ENCODE assay signal across 27 mouse cellular contexts in genomic region chr4:55194552-55194951, GRCm38 (mm10).
A peak's percentile ranks its signal among the peaks of the same experiment; 100 is the strongest.
DNase-seq lines count a peak whose midpoint lies in the region; ATAC-seq and TF ChIP-seq lines count a peak whose summit lies in the region.
"Had no signal": no experiment of that assay in that cellular context is flagged by ENCODE, and none has a peak within 500 bp of the region (broad histone marks: within the 10 kb centered on the region; RNA-seq: fewer than 3 reads in every experiment).

No protein-coding gene starts in this region.

- WGBS in forebrain, embryonic 14.5 days = 81% methylated on average over 4 of the region's 4 CpGs
- WGBS in forebrain, embryonic 11.5 days = 91% methylated on average over 4 of the region's 4 CpGs
- 84% methylated on average over 4 of the region's 4 CpGs for WGBS in lung, adult 2 months

- TF ChIP-seq CTCF in lung, adult 2 months (IDR thresholded peaks at IDR 0.05; ENCODE audit: insufficient read depth, low read length) = no peak

- no peaks in the 10 kb centered on the region for H3K9me3 ChIP-seq in forebrain, embryonic 14.5 days (replicated peaks; ENCODE audit: control insufficient read depth, low read length)
- H3K9me3 ChIP-seq in forebrain, embryonic 11.5 days (ENCODE audit: control insufficient read depth, low read length) = no peaks in the 10 kb centered on the region
- H3K9me3 ChIP-seq: heart, embryonic 10.5 days; limb, embryonic 13.5 days; neural tube, embryonic 12.5 days had no signal

- no peak for TF ChIP-seq POLR2A in lung, adult 2 months (IDR thresholded peaks at IDR 0.05; ENCODE audit: borderline replicate concordance, extremely low read depth, low read depth, low read length)

- no peaks in the 10 kb centered on the region for H3K4me1 ChIP-seq in forebrain, embryonic 14.5 days (ENCODE audit: control insufficient read depth, insufficient read depth, low read length)
- H3K4me1 ChIP-seq in forebrain, embryonic 11.5 days (replicated peaks; ENCODE audit: control insufficient read depth, insufficient read depth, low read length) = no peaks in the 10 kb centered on the region
- no peaks in the 10 kb centered on the region for H3K4me1 ChIP-seq in lung, adult 2 months (ENCODE audit: control insufficient read depth, insufficient read depth, low read length)
- H3K4me1 ChIP-seq: limb, embryonic 13.5 days; neural tube, embryonic 12.5 days had no signal

- no peak overlapping the region for H3K4me2 ChIP-seq in forebrain, embryonic 14.5 days (ENCODE audit: low read length)
- H3K4me2 ChIP-seq in forebrain, embryonic 11.5 days (ENCODE audit: low read depth, low read length, severe bottlenecking) = no peak overlapping the region
- H3K4me2 ChIP-seq: hindbrain, embryonic 14.5 days; limb, embryonic 13.5 days; liver, embryonic 11.5 days; midbrain, embryonic 11.5 days; neural tube, embryonic 12.5 days had no signal

- ATAC-seq in forebrain, embryonic 14.5 days = peak; percentile 63; the same call in 1 of the 2 replicates
- ATAC-seq in forebrain, embryonic 11.5 days (replicated peaks; ENCODE audit: low FRiP score) = no peak
- ATAC-seq: intestine, postnatal 0 days; midbrain, embryonic 16.5 days had no signal

- H3K4me3 ChIP-seq in forebrain, embryonic 14.5 days (ENCODE audit: low read depth, low read length) = no peak overlapping the region
- no peak overlapping the region for H3K4me3 ChIP-seq in forebrain, embryonic 11.5 days (ENCODE audit: low read depth, low read length)
- no peak overlapping the region for H3K4me3 ChIP-seq in lung, adult 2 months (replicated peaks; ENCODE audit: extremely low read depth, low read depth, low read length)
- H3K4me3 ChIP-seq: erythroblast, embryonic 14.5 days; heart, embryonic 10.5 days; limb, embryonic 13.5 days; neural tube, embryonic 12.5 days had no signal

- no peaks in the 10 kb centered on the region for H3K36me3 ChIP-seq in forebrain, embryonic 14.5 days (ENCODE audit: control insufficient read depth, insufficient read depth, low read length)
- H3K36me3 ChIP-seq in forebrain, embryonic 11.5 days (ENCODE audit: control insufficient read depth, insufficient read depth, low read length) = no peaks in the 10 kb centered on the region
- H3K36me3 ChIP-seq: heart, embryonic 10.5 days; limb, embryonic 13.5 days; neural tube, embryonic 12.5 days had no signal

- peak; percentile 66 for DNase-seq in forebrain, embryonic 14.5 days (ENCODE audit: low spot score)
- no peak for DNase-seq in forebrain, embryonic 11.5 days (ENCODE audit: low spot score)
- DNase-seq in A20 (ENCODE audit: low read depth, low spot score) = peak; percentile 22
- DNase-seq in brain, embryonic 18.5 days (ENCODE audit: low read depth, low spot score) = peak; percentile 45
- peak; percentile 79 for DNase-seq in layer of hippocampus, adult 9-11 months
- DNase-seq in right cerebral cortex, postnatal 4 days = no peak
- no peak for DNase-seq in lung, adult 2 months
- no peak for DNase-seq in cerebellum, postnatal 14 days
- DNase-seq: adrenal gland, adult 8-10 months; cerebellum, adult 18-20 months; cerebellum, postnatal 10 days; gastrocnemius, postnatal 25 days; heart, adult 11 months; heart, postnatal 4 days; kidney, postnatal 14 days; lung, postnatal 36 days; thymus, adult 2 months; thymus, postnatal 4 days had no signal

- no peak overlapping the region for H3K9ac ChIP-seq in forebrain, embryonic 14.5 days (ENCODE audit: low read length)
- no peak overlapping the region for H3K9ac ChIP-seq in forebrain, embryonic 11.5 days (ENCODE audit: low read length)
- H3K9ac ChIP-seq: hindbrain, embryonic 14.5 days; limb, embryonic 13.5 days; neural tube, embryonic 12.5 days had no signal

- no peak overlapping the region; the same call in 1 of the 2 replicates for H3K27ac ChIP-seq in forebrain, embryonic 14.5 days (ENCODE audit: low read depth, low read length)
- no peak overlapping the region for H3K27ac ChIP-seq in forebrain, embryonic 11.5 days (ENCODE audit: low read depth, low read length)
- H3K27ac ChIP-seq: heart, embryonic 10.5 days; hindbrain, embryonic 14.5 days; limb, embryonic 13.5 days; neural tube, embryonic 12.5 days had no signal

- no peaks in the 10 kb centered on the region for H3K27me3 ChIP-seq in forebrain, embryonic 14.5 days (replicated peaks; ENCODE audit: control insufficient read depth, insufficient read depth, low read length)
- no peaks in the 10 kb centered on the region for H3K27me3 ChIP-seq in forebrain, embryonic 11.5 days (ENCODE audit: control insufficient read depth, insufficient read depth, low read length)
- H3K27me3 ChIP-seq: limb, embryonic 13.5 days; neural tube, embryonic 12.5 days had no signal

Comparison
In these comparisons a context has a peak if more than half of its experiments do, and no peak if none do; other contexts are left out.
1. DNase-seq: peak in forebrain, embryonic 14.5 days (single experiment), A20 (single experiment), brain, embryonic 18.5 days (single experiment) and layer of hippocampus, adult 9-11 months (single experiment); none in forebrain, embryonic 11.5 days (single experiment), right cerebral cortex, postnatal 4 days (single experiment), lung, adult 2 months (single experiment) and cerebellum, postnatal 14 days (0 of 2).